Mouse (Mus musculus) bone marrow macrophage, adult 2 months (primary cell): ENCODE measurements at regions not wholly inside any gene's neighbourhood (a gene's known extent, or its start where the extent isn't known, plus 50 kb on each side); places are given as distances from the start of the nearest gene placed in this dataset.

Source experiments
- H3K27ac ChIP-seq: 2 replicates; pipeline ENCODE4 v1.5.1; 2012; ENCODE audit warnings: low read depth, low read length; ENCODE audit not compliant: insufficient read depth
- H3K4me1 ChIP-seq: 2 replicates; pipeline ENCODE4 v1.6.1; 2012; ENCODE audit warnings: low read length; ENCODE audit not compliant: control insufficient read depth, insufficient read depth
- H3K4me3 ChIP-seq: 2 replicates; pipeline ENCODE4 v1.5.1; 2012; ENCODE audit warnings: mild to moderate bottlenecking, low read length, moderate library complexity; ENCODE audit not compliant: insufficient read depth
- CTCF ChIP-seq: IDR thresholded peaks from 2 replicates; pipeline ENCODE4 v1.5.1; 2012; ENCODE audit warnings: low read depth, mild to moderate bottlenecking, low read length, moderate library complexity
- POLR2A ChIP-seq: IDR thresholded peaks from 2 replicates; pipeline ENCODE4 v1.6.1; 2012; ENCODE audit warnings: mild to moderate bottlenecking, low read depth, low read length, borderline replicate concordance

DNA sequence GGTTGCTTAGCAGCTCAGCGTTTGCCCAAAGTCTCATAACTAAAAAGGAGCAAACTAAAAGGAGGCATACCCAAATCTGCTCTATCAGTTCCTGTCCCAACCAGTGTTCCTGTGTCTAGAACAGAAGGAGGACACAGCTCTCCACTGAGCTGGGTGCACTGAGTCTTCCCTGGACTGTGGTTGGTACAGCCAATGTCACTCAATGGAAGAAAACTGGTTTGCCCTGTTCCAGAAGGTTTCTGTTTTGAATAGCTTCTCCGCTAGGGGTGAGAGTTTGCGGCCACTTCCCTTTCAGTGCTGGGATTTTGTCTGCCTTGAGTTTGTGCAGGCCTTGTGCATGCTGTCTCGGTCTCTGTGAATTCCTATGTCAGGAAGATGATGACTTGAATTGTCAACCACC, 194.6 kb upstream of the Map3k7 start:
- H3K4me3 ChIP-seq: no peak overlapping the region
- no peaks in the 10 kb centered on the region for H3K4me1 ChIP-seq
- no peak overlapping the region for H3K27ac ChIP-seq
- TF ChIP-seq POLR2A (no peak), CTCF (no peak)

DNA sequence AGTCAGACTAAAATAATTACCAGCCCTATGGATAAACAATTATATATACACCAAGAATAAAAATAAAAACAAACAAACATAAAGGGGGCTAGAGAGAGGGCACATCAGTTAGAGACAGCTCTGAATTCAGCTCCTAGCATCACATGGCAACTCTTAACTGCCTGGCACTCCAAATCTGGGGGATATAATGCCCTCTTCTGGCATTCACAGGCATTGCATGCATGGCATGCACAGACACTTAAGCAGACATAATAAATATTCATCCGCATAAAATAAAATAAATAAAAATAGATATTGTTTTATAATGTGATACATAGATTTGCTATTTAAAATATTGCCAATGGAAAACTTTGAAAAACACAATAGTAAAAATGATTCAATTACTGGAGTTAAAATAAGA, 177.6 kb upstream of the Map3k7 start:
- no peak for TF ChIP-seq CTCF
- TF ChIP-seq POLR2A: no peak
- H3K4me3 ChIP-seq: no peak overlapping the region
- no peaks in the 10 kb centered on the region for H3K4me1 ChIP-seq
- H3K27ac ChIP-seq: no peak overlapping the region

DNA sequence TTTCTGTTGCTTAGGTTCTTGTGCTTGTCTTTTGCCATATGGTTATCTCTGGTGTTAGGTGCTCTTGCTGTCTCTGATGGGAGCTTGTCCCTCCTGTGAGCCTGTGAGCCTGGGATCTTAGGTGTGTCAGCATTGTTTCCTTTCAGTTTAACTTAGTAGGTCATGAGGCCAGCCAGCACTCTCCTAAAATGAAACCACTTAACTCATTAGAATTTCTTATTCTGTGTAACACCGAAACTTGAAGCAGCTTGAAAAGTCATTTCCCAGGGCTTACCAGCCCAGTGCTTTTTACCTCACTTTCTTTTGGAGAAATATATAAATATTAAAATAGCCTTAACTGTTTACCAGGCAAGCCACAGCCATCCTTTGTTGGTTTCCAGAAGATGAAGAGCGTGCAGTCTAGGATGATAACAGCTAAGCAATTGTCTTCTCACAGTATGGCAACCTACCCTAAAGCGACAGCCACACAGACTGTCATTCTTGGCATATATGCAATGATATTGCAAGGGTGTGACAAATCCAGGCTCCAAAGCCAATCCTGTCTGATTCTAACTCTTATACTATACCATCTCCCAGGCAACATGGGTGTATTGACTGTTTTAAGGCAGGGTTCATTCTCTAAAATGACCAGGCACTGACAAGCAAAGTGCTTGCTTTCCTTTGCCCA, 146.2 kb upstream of the Map3k7 start:
- H3K27ac ChIP-seq: no peak overlapping the region
- H3K4me1 ChIP-seq: no peaks in the 10 kb centered on the region
- TF ChIP-seq CTCF (no peak), POLR2A (no peak)
- no peak overlapping the region for H3K4me3 ChIP-seq

DNA sequence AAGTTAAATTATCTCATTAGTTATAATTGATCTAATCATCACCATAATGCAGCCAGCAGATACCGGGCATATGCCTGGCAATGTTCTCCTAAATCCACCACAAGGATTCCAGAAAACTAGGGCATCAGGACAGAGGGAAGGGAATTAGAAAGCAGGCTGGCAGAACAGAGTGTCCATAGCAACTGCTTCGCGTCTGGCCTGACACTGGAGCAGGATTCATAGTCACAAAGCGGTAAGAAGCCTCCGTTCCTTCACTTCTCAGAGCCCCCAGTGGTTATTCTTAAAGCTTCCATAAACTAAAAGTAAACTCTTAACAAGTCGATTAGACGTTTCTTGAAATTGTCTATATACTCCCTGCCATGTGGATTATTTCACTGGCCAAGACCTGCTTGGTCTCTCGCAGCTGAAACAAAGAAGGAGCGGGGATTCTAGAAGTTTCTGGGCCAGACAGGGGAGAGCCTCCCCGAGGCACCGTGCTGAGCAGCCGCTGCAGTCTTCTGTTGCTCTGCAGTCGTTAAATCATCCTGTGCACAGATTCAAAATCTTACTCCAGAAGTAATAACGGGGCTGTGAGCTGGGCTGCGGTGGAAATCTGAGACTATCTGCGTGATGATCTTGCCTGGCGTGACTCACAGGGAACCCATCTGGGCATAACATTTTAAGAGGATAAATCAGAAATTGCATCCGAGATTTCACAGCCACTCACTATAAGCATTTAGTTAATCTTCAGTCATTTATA, 144.2 kb upstream of the Map3k7 start:
- Histone ChIP-seq H3K27ac (no peak overlapping the region), H3K4me3 (no peak overlapping the region), H3K4me1 (no peaks in the 10 kb centered on the region; the same call in 1 of the 2 replicates)
- no peak for TF ChIP-seq POLR2A
- no peak for TF ChIP-seq CTCF

DNA sequence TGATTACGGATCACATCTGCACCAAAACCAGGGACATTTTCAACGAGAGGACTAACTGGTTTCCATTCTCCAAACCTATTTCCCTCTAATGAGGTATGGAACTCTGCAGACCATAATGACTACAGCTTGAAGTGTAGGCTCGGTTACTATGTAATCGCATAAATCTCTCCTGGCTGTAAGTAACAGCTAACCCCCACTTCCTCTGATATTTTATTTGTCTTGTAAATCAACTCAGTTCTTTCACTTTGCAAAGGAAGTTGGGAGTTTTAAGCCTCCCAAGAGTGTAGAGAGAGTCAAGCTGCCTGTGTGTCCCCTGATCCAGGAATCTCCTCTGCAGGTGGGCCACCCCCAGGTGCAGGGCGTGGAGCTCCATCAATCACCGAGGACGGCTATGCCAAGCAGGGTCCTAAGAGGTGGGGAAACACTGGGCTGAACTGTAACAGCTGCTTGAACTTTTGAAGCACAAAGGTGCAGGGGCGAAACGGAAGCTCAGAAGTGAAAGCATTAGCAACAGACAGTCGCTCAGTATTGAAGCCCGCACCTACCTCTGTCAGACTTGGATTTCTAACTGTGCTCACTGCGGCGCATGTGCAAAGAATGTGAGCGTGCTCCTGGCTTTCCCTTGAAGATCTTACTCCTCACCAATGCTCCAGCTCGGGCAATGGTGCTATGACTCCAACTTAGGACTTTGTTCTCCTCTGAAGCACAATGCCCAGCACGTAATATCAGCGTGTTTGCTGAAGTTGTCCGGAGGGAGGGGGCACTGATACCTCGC, 140.1 kb upstream of the Map3k7 start:
- no peak for TF ChIP-seq CTCF
- TF ChIP-seq POLR2A: no peak
- peak overlapping the region; percentile 55 for H3K4me3 ChIP-seq

DNA sequence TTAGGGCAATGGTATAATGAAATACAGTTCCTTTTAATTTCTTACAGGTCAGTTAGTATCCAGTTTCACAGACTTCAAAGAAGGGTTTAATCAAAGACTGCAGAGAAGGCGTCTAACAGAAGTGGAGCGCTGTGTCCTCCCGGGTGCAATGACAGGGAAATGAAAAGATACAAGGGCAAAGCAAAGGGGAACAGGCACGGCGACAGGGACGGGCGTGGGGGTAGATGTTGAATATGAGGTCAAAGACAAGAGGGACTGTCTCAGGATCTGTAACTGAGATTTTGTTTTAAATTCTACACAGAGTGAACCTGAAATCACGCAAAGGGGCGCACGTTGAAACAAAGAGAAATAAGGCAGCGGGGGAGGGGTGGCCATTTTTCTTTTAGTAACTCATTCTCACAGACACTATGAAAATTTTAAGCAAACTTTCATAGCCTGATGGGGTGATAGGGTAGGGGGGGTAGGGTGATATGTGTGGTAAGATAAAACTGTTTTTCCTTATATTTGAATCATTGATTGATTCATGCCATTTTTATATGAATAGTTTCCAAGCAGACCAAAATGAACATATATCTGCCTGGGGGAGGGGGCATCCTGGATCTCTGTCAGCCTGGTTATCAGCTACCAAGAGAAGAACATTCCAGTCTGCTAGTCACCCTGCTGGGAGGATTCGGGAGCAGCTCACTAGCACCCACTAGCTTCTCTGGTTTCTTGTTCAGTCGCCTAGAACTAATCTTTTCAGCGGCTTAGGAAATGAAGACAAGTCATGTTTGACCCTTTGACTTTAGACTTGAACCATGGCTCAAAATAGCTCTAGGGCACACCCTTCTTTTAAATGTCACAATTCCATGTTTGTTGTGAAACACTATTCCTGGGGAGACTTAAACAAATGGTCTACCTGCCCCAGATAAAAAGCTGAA, 139.1 kb upstream of the Map3k7 start:
- H3K27ac ChIP-seq: no peak overlapping the region
- H3K4me1 ChIP-seq: no peaks in the 10 kb centered on the region; the same call in 1 of the 2 replicates
- H3K4me3 ChIP-seq: peak overlapping the region; percentile 20
- TF ChIP-seq POLR2A (no peak), CTCF (no peak)

More for the DNA sequence above, 140.1 kb upstream of the Map3k7 start:
- Histone ChIP-seq H3K27ac (no peak overlapping the region), H3K4me1 (no peaks in the 10 kb centered on the region; the same call in 1 of the 2 replicates)

DNA sequence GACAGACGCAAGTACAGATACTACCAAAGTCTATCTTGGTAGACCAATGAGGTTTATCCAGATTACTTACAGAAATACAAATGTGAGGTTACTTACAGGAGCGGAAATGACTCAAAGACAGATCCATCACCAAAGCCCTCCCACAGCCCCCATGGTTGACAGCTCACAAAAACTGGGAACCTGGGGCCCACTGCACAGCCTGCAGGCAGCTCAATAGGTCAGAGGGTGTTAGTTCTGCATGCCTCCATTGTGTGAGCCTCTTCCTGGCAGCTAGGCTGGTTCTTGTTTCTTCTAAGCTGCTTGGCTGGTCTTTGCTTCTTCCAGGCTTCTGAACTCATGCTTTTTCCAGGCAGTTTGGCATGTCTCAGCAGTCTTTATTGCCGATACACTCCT, 138.5 kb upstream of the Map3k7 start:
- no peak overlapping the region for H3K27ac ChIP-seq
- no peak overlapping the region for H3K4me3 ChIP-seq
- TF ChIP-seq POLR2A: no peak
- H3K4me1 ChIP-seq: no peaks in the 10 kb centered on the region; the same call in 1 of the 2 replicates

DNA sequence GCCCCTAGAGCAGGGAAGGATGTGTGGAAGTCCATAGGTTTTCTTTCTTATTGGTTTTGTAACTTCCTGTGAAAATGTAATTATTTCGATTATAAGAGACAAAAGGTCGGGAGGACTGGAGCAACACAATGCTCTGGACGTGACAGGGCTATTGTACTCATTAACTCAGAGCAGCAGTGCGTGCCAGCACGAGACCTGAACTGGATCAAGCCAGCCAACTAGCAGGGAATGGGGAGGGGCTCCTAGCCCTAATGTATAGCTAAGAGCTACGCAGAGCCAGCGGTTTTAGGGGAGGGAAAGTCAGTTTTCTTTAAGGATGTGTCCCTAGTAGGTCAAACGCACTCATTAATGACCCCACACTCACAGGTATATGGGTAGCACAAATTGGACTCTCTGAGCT, 137.2 kb upstream of the Map3k7 start:
- H3K4me3 ChIP-seq: no peak overlapping the region
- H3K27ac ChIP-seq: no peak overlapping the region
- TF ChIP-seq POLR2A (no peak), CTCF (no peak)
- H3K4me1 ChIP-seq: no peaks in the 10 kb centered on the region; the same call in 1 of the 2 replicates

DNA sequence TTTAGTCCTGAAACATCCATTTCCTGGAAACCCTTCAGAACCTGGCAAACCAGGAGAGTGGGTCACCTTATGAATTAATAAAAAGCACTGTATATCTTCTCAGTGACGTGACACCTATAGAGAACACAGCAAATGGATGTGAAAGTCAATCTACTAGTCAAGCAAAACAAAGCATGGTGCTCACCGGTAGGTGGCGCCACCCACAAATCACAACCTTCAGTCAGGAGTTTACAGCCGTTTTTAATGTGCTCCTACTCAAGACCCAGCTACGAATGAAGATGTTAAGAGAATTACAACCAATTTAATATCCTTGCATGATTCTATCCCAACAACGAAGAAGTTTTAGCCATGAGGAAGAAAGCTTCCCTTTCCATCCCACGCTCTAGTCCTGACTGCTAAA, 136.6 kb upstream of the Map3k7 start:
- Histone ChIP-seq H3K4me3 (no peak overlapping the region), H3K4me1 (no peaks in the 10 kb centered on the region; the same call in 1 of the 2 replicates), H3K27ac (no peak overlapping the region)
- TF ChIP-seq CTCF: no peak
- no peak for TF ChIP-seq POLR2A

DNA sequence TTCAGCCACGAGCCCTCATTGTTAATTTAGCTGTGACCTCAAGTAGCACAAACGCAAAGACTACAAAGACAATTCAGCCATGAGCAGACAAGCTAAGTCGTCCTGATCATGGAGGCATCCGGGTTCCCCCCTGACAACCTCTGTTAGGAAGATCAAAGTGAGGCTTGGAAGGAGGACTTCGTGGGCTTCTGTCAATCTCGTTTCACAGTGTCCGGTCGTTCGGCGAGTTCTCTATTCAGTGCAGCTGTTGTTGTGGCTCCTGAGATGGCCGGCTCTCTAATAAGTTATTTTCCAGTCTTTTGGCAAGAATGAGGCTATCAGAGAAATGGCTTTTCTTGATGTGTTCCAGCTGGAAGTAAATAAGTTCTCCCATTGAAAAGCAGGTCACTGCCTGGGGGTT, 133.7 kb upstream of the Map3k7 start:
- Histone ChIP-seq H3K4me3 (no peak overlapping the region), H3K27ac (no peak overlapping the region), H3K4me1 (no peaks in the 10 kb centered on the region)
- TF ChIP-seq POLR2A (no peak), CTCF (no peak)
